Mouse (Mus musculus) G1E (cell line): Measurements from ENCODE around the gene Baz2b. TPM values are rescaled to one million over a fixed set of nuclear protein-coding genes. Genes with fewer than 3 reads are reported as not detected.

Source experiments
- ATAC-seq: 2 replicates; pipeline ENCODE4 v1.8.0; 2016; ENCODE audit warnings: mild to moderate bottlenecking; ENCODE audit not compliant: insufficient number of reproducible peaks, poor library complexity, low FRiP score, severe bottlenecking; ENCODE audit errors: extremely low read depth
- DNase-seq: peaks from one replicate; pipeline ENCODE4 v3.0.0; 2012; ENCODE audit warnings: low spot score
- H3K27me3 ChIP-seq: 2 replicates; pipeline ENCODE4 v1.6.1; 2012; ENCODE audit warnings: mild to moderate bottlenecking, low read length, inconsistent platforms; ENCODE audit not compliant: insufficient read depth
- H3K36me3 ChIP-seq: replicated peaks from 2 replicates; pipeline ENCODE3; 2012; ENCODE audit warnings: mild to moderate bottlenecking, inconsistent platforms
- H3K4me1 ChIP-seq: 2 replicates; pipeline ENCODE4 v1.6.1; 2012; ENCODE audit warnings: low read depth, low read length, inconsistent platforms, mixed read lengths; ENCODE audit not compliant: insufficient read depth
- H3K4me3 ChIP-seq: 2 replicates; pipeline ENCODE4 v1.5.1; 2012; ENCODE audit warnings: low read depth, mild to moderate bottlenecking, inconsistent platforms, low read length, moderate library complexity, mixed read lengths
- H3K9me3 ChIP-seq: replicated peaks from 2 replicates; pipeline ENCODE4 v1.6.1; 2012; ENCODE audit warnings: inconsistent platforms
- CTCF ChIP-seq: IDR thresholded peaks from 2 replicates; pipeline ENCODE4 v1.5.1; 2012; ENCODE audit warnings: low read depth, low read length, inconsistent platforms, mixed read lengths
- GATA1 ChIP-seq: IDR thresholded peaks from 2 replicates; pipeline ENCODE4 v1.6.1; 2012; ENCODE audit warnings: borderline replicate concordance, low read length, inconsistent platforms, mixed read lengths
- GATA2 ChIP-seq: IDR thresholded peaks from 2 replicates; pipeline ENCODE4 v1.6.1; 2012; ENCODE audit warnings: low read depth, low read length, inconsistent platforms, borderline replicate concordance
- POLR2AphosphoS5 ChIP-seq: IDR thresholded peaks from 2 replicates; pipeline ENCODE4 v1.6.1; 2012; ENCODE audit warnings: low read depth, low read length, inconsistent platforms; ENCODE audit not compliant: insufficient replicate concordance
- TAL1 ChIP-seq: conservative IDR thresholded peaks from 2 replicates; pipeline ENCODE4 v1.6.1; 2012; ENCODE audit warnings: low read depth, low read length, inconsistent platforms, mixed read lengths
- polyA plus RNA-seq: library from polyadenylated mRNA; stranded (reverse); fragments of >175 nt; gene quantifications from 2 replicates; pipeline ENCODE4 v1.2.3, GENCODE M21; 2012
- total RNA-seq, 2 experiments: library from RNA; stranded (forward) in 1 of 2; stranded (reverse) in 1 of 2; fragments of 200-1000 nt in 1 of 2; fragments of >200 nt in 1 of 2; fragmentation: Nextera tagmentation in 1 of 2; gene quantifications; 2 replicates each; pipeline ENCODE4 v1.2.3; 2014 to 2017

Baz2b gene
- total and polyA plus RNA-seq, 3 experiments = 13.2 to 104 (median 66.5) TPM

DNA sequence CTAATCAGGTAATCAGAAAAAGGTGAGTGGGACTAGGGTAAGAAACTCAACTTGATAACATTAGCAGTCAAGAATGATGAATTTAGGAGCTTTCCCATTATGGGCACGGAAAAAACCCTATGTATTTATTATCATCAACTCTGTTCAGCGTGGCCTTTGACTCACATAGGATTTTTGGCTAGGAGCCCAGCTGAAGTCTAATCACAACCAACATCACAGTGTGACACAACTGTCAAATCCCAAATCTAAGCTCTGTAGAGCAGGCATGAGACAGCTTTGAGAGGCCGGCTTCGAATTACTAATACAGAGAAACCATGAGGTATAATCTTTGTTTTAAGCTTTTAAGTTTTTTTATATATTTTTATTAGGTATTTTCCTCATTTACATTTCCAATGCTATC is 113.0 kb downstream of the Baz2b start:
- no peak for ATAC-seq
- no peaks in the 10 kb centered on the region for H3K9me3 ChIP-seq
- DNase-seq = no peak
- peaks cover 4% of the 10 kb centered on the region for H3K36me3 ChIP-seq
- H3K27me3 ChIP-seq = no peaks in the 10 kb centered on the region
- no peak overlapping the region for H3K4me3 ChIP-seq
- no peaks in the 10 kb centered on the region for H3K4me1 ChIP-seq
- TF ChIP-seq GATA2 (no peak), CTCF (no peak), TAL1 (no peak), GATA1 (no peak), POLR2AphosphoS5 (no peak)

DNA sequence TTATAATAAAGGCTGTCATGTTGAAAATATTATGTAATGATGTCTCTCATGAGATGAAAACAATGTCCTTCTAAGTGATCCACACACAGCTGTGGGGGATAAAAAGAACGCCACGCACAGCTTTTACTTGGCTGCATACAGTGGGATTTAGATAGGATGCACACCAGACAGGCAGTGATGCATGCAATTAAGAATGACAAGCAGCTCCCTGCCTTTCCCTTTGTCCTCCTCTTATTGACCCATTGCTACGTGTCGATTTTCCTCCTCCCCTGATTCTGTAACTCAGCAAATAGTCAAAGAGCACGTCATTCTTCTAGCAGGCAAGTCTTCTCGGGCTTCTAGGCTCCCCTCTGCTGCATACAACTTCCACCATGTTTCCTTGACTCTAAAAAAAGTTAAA is 119.4 kb downstream of the Baz2b start:
- Histone ChIP-seq H3K36me3 (peaks cover 10% of the 10 kb centered on the region), H3K4me3 (no peak overlapping the region), H3K27me3 (no peaks in the 10 kb centered on the region), H3K4me1 (peaks cover 11% of the 10 kb centered on the region), H3K9me3 (no peaks in the 10 kb centered on the region)
- no peak for TF ChIP-seq POLR2AphosphoS5
- TF ChIP-seq TAL1 = no peak
- no peak for TF ChIP-seq GATA2
- ATAC-seq (no peak), DNase-seq (no peak)

DNA sequence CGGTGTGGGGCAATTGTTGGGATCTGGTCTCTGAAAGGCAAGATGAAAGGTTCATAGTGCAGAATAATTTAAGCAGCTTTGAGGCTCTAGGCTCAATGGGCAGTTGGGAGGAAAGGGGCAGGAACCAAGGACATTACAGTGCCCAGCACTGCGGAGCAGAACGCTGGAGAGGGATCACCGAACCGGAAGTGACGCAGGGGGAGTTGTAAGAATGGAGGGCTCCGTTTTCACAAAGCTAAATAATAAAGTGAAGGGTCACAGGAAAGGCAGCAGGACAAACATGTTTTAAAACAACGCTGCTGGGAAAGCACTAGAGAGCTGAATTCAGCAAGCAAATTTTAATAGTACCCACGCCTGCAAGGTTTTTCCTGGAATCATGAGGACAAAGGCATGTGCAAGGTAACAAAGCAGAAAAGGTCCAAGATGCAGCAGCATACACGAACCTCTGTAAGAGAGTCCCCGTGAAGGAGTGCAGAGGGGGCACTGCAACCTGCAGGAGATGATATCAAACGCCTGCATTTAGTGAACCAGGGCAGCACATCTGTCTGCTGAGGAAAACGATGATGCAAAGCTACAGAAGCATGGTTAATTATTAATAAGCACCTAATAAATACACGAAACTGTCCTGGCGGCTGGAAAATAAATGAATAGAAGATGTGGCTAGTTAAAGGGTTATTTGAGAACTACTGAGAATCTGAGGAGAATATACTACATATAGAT is 120.0 kb downstream of the Baz2b start:
- no peaks in the 10 kb centered on the region for H3K9me3 ChIP-seq
- ATAC-seq = no peak
- H3K27me3 ChIP-seq = no peaks in the 10 kb centered on the region
- DNase-seq = no peak
- H3K36me3 ChIP-seq = peaks cover 10% of the 10 kb centered on the region
- no peak for TF ChIP-seq CTCF
- TF ChIP-seq GATA1 = no peak
- no peak for TF ChIP-seq GATA2
- TF ChIP-seq POLR2AphosphoS5 = no peak
- TF ChIP-seq TAL1 = no peak
- no peak overlapping the region for H3K4me3 ChIP-seq
- peaks cover 15% of the 10 kb centered on the region for H3K4me1 ChIP-seq

DNA sequence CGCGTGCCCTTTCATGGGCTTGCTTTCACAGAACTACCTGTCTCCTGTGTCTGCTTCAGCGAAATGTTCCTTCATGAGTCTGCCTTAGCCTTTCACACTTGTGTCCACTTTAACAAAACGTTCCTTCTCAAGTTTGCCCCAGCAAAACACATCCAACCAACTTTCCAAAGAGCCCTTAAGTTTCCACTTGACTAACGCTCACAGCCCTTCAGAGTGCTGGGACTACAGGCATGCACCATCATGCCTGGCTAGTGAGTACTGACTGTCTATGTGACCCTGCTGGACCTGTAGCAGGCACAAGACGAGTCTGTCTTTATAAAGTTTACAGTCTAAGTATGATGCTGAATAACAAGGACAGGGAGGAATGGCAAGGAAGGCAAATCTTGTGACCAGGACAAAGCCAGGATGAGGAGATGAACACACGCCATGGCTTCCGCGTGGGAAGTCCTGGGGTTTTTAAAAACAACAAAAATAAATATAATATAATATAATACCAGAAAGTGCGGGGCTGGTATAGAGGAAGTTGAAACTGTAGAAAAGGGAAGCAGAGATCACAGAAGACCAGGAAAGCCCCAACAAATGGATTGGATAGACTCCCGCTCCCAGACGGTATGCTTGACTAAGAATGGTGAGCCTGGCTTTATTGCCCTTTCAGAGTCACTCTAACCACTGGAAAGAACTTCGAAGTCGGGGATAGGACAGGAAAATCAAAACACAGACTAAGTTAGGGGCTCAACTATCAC is 120.7 kb downstream of the Baz2b start:
- H3K4me3 ChIP-seq = no peak overlapping the region
- DNase-seq (no peak), ATAC-seq (no peak)
- TF ChIP-seq POLR2AphosphoS5 = no peak
- TF ChIP-seq GATA2 = no peak
- no peak for TF ChIP-seq CTCF
- TF ChIP-seq GATA1 = no peak
- TF ChIP-seq TAL1 = no peak
- H3K36me3 ChIP-seq = peaks cover 10% of the 10 kb centered on the region
- no peaks in the 10 kb centered on the region for H3K9me3 ChIP-seq
- peaks cover 19% of the 10 kb centered on the region for H3K4me1 ChIP-seq
- no peaks in the 10 kb centered on the region for H3K27me3 ChIP-seq

DNA sequence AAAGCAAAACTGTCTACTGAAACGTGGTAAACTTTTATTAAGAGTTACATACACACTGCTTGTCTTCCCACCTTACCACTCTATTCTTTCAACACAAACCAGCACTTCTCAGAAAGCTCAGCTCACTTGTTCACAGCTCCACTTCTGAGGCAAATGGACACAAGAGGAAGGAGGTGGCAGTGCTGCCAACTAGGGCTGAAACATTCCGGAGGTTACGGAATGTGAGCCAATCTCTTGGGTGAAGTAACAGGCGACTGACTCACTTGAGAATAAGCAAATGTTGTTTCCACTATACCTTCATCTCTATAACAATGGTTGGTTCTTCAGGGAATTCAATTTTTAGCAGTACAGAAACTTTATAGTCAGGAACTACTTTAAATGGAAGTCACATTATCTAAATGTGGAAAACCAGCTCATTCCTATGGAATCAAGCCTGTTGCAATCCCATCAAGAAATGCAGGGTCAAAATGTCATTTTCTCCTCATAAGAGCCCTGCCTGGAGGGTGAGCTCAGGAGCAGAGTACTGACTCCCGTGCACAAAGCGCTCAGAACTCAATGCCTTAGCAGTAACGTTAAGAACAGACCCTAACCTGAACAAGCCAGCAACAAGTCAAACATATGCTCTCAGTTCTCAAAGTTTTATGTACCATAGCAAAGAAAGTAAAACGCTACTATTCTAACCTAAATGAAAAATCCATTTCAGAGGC is 123.3 kb downstream of the Baz2b start:
- Histone ChIP-seq H3K4me3 (no peak overlapping the region), H3K27me3 (no peaks in the 10 kb centered on the region), H3K4me1 (peaks cover 19% of the 10 kb centered on the region), H3K9me3 (no peaks in the 10 kb centered on the region), H3K36me3 (peaks cover 10% of the 10 kb centered on the region)
- TF ChIP-seq POLR2AphosphoS5 = no peak
- no peak for TF ChIP-seq TAL1
- TF ChIP-seq CTCF = no peak
- TF ChIP-seq GATA1 = no peak
- no peak for TF ChIP-seq GATA2
- ATAC-seq = no peak
- DNase-seq = no peak

DNA sequence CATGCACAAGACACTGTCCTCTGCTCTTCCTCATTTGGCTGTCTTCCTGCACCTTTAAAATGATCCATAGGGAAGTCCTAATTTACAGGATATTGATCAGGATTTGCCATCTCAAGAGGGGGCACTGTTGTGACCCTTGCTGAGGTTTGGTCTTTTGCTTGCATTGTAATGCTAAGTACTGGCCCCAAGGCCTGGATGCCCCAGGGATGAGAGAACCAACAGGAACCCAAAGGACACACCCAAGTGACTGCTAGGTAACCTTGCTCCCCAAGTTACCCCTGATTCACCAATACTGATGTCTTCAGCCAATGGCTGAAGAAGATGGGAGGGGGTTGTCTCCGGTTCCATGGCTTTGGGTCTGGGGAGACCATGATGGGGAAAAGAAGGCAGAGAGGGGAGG is 124.8 kb downstream of the Baz2b start:
- ATAC-seq (no peak), DNase-seq (no peak)
- Histone ChIP-seq H3K4me3 (no peak overlapping the region), H3K4me1 (peaks cover 21% of the 10 kb centered on the region), H3K9me3 (no peaks in the 10 kb centered on the region), H3K36me3 (peaks cover 10% of the 10 kb centered on the region), H3K27me3 (no peaks in the 10 kb centered on the region)
- TF ChIP-seq GATA1 (no peak), POLR2AphosphoS5 (no peak), GATA2 (no peak), TAL1 (no peak), CTCF (no peak)
